In genomic region chr11:58959921-58960465, GRCm38 (mm10) we compare ENCODE assay signal across 1 mouse cellular context.
TF ChIP-seq lines count a peak whose summit lies in the region.

No protein-coding gene starts in this region.

TF ChIP-seq in CH12.LX, 34 proteins besides CTCF, POLR2A, EP300 and RAD21:
- TF ChIP-seq MAX (IDR thresholded peaks at IDR 0.05; ENCODE audit: low read length) (peak; percentile 75; the same call in 1 of the 2 replicates), UBTF (IDR thresholded peaks at IDR 0.05; ENCODE audit: low read depth, low read length) (0 out of 2 replicates have a peak, but pooled peaks have one; percentile 52), IRF4 (IDR thresholded peaks at IDR 0.05; ENCODE audit: low read depth, low read length) (peak; percentile 28; the same call in 1 of the 2 replicates), POLR2AphosphoS2 (IDR thresholded peaks at IDR 0.05; ENCODE audit: low read depth, low read length) (no peak), MEF2A (IDR thresholded peaks at IDR 0.05; ENCODE audit: borderline replicate concordance, low read depth, low read length) (peak; percentile 48; the same call in 1 of the 2 replicates), ETS1 (conservative IDR thresholded peaks at IDR 0.05; ENCODE audit: low read depth, low read length) (peak; percentile 42; the same call in 1 of the 2 replicates), SIN3A (IDR thresholded peaks at IDR 0.05; ENCODE audit: low read length) (0 out of 2 replicates have a peak, but pooled peaks have one; percentile 26), NRF1 (IDR thresholded peaks at IDR 0.05; ENCODE audit: low read depth, low read length) (peak; percentile 65), SMC3 (IDR thresholded peaks at IDR 0.05; ENCODE audit: low read depth, low read length) (no peak), ELF1 (IDR thresholded peaks at IDR 0.05; ENCODE audit: low read depth, low read length) (peak; percentile 52), USF1 (IDR thresholded peaks at IDR 0.05; ENCODE audit: low read depth, low read length) (no peak), BHLHE40 (IDR thresholded peaks at IDR 0.05; ENCODE audit: low read depth, low read length) (peak; percentile 99), RCOR1 (conservative IDR thresholded peaks at IDR 0.05; ENCODE audit: low read depth, low read length) (no peak), MXI1 (IDR thresholded peaks at IDR 0.05; ENCODE audit: low read depth, low read length) (peak; percentile 63), TBP (conservative IDR thresholded peaks at IDR 0.05; ENCODE audit: low read depth, low read length) (no peak), NELFE (IDR thresholded peaks at IDR 0.05; ENCODE audit: low read depth, low read length) (0 out of 2 replicates have a peak, but pooled peaks have one; percentile 35)
